Mouse (Mus musculus) left cerebral cortex, adult 18-20 months (tissue): ENCODE data around the gene Trappc12. TPM values are rescaled to one million over a fixed set of nuclear protein-coding genes. Genes with fewer than 3 reads are reported as not detected.

Experiments used
- DNase-seq, 2 experiments: peaks; one replicate each; pipeline ENCODE4 v3.0.0; 2021 to 2022; ENCODE audit warnings: low spot score in 2 of 2, mixed read lengths in 1 of 2
- microRNA-seq, 2 experiments: library from miRNA; unstranded; fragments of <30 nt; microRNA quantifications; one replicate each; pipeline ENCODE4 v1.2.0; 2021
- total RNA-seq, 2 experiments: library from RNA; stranded (reverse); gene quantifications; 2 replicates each; pipeline ENCODE4 v1.2.3; 2021

The Trappc12 gene
- total RNA-seq, 2 experiments from 2014 or later, result 63.4 to 64.4 TPM

DNA sequence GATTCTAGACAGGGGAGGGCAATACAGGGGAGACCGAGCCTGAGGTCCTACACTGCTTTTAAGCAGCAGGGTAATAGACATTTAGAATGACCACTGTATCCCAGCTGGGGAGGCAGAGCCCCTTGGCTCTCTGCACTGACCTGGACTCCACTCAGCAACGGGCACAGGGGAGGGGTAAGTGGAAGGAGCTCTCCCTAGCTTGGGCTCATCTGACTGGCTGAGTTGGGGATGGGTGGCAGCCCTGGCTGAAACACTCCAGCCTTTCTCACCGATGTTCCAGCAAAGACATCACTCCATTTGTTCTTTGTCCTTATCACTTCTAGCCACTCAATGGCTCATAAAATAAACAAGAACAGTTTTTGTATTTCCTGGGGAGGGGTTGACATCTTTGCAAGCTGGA is 56.5 kb downstream of the Trappc12 start:
- no peak for DNase-seq

DNA sequence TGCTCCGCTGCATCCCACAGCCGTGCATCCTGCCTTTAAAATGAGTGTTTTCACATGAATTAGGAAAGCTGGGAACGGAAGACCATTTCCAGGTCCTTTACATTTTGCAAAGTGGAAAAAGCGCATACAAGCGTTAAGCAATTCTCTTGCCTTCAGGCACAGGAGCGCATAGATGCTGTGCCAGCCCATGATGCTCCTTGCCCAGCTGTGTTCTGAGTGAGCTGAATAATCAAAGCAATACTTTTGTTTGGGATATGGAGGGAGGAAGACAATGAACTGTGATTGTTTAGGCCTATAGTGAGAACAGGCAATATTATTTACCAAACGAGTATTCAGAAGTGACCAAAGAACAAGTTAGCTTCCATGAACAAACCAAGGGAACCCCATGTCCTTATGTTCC is 59.5 kb downstream of the Trappc12 start:
- no peak for DNase-seq

DNA sequence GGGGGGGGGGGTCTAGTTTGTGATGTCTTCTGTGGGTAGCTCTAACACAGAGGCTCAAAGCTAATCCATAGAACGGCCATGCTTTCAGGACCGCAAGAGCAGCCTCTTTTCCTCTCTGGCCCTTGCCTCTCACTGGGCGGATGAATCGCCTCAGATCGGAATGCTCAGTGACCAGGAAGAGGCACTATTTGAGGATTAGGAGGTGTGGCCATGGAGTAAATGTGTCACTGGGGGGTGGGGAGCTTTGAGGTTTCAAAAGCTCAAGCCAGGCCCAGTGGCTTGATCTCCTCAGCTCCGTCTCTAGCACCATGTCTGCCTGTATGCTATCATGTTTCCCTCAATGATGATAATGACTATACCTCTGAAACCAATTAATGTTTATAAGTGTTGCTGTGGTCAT is 61.3 kb downstream of the Trappc12 start:
- no peak for DNase-seq

DNA sequence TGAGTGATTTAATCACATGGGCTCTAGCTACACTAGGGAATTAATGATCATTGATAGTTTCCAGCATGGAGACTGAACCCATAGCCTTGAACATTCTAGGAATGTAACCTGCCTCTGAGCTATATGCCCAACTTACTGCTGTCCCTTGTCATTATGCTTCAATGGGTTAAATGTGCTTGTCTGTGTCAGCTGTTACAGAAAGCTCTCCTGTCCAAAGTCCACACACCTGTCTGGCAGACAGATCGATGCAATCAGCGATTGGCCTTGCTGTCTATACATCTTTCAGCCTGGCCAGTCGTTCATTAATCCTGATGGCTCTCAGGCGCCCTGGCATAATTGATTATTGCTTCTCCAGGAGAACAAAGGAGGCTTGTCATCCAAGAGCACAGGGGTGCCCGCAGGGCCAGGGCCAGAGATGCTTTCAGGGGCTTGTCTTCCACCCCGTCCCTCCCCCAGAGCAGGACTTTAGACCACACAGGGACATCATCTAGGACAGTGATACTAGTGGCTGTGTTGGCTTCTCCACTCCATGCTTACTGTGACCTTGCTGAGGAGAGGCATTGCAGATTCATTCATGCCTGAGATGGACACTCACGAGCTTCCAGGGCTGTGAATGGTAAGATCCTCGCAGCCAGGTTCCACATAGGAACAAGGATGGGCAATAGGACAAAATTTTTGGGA is 63.9 kb downstream of the Trappc12 start:
- no peak for DNase-seq

DNA sequence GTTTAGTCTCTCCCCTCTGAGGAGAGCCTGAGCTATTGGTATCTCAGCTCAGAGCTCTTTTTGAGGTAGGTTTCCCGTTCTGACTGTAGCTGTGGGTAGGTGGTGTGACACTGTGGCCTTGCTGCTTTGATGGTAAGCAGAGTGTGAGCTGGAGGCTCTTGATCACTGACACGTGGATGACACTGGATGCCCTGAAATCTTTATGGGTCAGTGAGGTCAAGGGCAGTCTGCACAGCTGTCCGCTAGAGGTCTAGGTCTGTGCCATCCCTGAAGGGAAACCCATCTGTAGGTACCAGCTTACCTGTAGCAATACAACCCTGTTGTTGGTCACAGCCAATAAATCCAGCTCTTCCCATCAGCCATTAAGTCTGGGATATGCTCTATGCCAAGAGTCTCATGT is 64.5 kb downstream of the Trappc12 start:
- no peak for DNase-seq

DNA sequence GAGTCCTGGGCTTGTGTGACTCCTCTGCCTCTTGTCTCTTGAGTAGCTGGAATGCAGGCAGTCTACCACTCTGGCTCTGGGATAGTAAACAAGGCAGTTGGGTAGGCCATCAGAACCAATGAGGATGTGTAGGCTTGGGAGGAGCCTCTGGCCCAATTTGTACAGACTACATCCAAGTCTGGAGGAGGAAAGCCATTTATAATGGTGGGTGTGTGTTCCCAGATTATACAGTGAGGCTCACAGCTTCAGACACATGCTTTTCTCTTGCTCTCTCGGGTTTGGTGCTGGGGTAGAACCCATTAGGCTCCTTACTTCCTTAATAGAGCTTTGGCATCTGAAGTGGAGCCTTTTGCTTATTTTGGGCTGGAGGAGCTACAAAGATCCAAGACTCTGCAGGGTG is 65.6 kb downstream of the Trappc12 start:
- DNase-seq, result no peak

DNA sequence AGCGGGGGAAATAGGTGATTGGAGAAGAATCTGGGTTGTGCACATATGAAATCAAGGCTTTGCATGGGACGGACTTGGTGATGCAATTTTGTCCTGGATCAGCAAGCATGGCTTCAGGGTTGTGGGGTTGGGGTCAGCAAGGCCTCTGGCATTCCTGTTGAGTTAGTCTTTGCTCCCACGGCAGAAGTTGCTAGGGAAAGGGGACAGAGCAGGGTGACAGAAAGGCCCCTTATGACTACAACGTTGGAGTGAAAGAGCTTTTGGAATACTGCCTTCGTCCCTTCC is 74.4 kb downstream of the Trappc12 start:
- DNase-seq, result no peak

DNA sequence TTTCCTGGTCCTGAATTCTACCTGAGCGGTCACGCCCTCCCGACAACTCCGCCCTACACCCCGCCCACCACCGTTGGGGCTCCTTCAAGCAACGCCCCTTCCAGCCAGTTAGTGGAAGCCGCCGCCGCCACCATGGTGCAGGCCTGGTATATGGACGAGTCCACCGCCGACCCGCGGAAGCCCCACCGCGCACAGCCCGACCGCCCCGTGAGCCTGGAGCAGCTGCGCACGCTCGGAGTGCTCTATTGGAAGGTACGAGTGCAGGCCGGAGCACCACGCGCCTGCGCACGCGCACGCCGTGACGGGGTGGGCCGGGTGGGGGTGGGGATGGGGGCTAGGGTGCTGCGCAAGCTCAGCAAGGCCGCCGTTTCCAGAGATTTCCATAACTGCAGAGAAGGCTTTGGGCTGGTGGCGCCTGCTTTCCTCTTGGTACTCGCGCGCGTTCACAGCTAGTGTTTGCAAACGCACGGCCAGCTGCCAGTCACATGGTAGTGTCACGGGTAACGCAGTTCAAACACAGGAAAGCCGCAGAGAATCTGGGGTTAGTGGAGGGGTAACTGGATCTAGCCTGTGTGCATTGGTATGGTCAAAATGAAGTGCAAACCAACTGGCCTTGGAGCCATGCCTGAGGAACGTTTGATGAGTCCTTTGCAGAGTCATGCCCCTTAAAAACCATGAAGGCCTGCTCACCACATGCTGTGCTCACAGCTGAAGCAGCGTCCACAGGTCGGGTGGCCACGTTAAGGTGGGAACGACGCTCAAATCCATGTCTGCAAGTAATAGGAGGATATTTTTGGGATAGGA is 74.9 kb downstream of the Trappc12 start, which contains the start of gene Adi1:
TSS of gene Adi1 (plus strand) at position 111 of the 804 bp plus-strand sequence.
- DNase-seq, result peak; percentile 80 to 86

DNA sequence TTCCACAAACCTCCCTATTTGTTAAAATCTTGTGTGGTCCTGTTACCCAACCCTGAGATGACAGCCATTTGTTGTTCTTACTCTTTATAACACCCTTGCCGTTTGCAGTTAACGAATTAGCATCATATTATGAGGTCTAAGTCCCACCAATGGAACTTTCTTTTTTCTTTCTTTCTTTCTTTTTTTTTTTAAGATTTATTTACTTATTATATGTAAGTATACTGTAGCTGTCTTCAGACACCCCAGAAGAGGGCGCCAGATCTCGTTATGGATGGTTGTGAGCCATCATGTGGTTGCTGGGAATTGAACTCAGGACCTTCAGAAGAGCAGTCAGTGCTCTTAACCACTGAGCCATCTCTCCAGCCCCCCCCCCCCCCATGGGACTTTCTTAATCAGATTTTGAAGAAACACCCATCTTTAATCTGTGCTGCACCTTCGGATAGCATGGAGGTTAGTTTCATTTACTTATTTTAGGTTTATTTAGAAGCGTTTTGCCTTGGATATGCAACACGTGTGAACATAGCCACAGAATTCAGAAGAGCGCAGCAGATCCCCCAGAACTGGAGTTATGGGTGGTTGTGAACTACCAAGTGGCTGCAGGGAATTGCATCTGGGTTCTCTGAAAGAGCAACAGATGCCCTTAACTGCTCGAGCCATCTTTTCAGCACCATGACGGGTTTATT is 76.1 kb downstream of the Trappc12 start:
- no peak for DNase-seq

DNA sequence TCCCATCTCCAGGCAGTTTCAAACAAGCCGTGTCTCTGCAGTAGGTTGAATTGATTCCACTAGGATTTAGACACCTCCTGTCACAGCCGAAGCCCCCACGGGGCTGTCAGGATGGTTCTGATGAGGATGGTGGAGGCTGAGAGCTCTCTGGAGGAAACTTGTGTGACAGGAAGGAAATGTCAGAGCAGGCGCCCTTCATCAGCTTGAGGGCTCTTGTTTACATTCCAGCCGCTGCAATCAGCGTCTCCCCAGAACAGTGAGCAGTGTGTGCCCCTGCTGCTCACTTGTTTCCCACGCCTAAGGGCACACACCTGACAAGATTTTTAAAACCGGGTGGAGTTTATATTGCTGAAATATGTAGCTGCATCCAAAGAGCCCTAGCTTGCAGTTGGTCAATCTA is 83.0 kb downstream of the Trappc12 start:
- no peak for DNase-seq

DNA sequence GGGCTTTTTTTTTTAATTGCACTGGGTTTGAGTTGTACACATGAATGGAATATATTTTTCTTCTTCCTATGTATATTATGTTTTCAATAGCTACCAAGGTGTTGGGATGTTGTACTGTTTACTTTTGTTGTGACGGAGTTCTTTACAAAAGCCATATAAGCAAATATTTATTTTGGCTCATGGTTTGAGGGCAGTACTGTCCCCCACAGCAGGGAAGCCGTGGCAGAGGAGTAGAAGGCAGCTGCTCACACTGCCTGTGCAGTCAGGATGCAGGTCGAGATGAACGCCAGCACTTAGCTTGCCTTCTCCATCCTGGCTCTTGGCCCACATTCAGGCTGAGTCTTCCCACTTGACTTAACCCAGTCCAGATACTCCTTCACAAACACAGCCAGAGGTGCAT is 83.5 kb downstream of the Trappc12 start:
- no peak for DNase-seq

DNA sequence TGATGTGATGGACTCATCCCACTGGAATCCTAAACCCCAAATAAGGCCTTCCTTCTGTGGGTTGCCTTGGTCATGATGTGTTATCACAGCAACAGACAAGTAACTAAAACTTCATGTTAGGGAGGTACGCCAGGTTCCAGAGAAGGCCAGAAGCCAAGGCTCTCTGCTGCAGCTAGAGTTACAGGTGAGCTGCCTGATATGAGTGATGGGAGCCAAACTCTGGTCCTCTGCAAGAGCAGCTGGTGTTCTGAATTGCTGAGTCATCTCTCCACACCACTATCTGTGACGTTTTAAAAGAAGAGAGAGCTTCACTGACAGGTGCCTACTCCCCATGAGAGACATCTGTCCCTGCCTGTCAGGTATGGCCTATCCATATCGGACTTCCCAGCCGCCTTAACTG is 87.6 kb downstream of the Trappc12 start:
- no peak for DNase-seq

DNA sequence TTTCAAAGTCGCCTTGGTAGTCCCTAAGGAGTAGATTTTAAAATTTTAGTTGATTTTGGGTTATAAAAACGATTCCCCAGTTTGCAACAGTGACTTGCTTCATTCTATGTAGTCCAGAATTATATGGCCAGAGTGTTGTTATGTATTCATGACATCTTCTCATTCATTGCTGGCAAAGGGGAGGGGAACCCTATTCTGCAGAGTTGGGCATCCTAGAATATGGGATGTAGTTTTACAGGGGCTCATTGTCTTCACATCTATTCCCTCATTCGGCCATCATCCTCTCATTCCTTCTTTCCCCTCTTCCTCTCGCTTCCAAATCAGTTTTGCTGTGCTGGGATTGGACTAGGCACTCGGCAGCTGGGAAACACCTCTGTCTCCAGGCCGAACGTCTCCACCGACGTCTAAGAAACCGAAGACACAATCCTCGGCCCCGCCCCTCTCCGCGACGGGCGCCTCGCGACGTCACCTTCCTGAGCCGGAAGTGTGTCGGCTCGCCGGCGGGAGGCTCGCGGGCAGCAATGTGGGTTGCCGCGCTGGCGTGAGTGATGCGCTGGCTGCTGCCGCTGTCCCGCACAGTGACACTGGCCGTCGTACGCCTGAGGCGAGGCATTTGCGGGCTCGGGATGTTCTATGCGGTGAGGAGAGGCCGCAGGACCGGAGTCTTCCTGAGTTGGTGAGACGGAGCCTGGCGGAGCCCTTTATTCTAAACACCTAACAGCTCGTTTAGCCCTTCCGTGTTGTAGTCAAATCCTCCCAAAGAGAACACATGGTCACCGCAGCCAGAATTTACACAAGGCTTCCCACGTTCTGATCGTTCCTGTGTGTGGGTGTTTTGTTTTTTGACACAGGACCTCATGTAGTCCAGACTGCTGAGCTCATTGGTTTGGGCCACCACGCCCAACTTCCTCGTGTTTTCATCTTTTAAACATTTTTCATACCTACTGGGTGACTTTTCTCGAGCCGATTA is 100.8 kb downstream of the Trappc12 start, which contains the start of gene Rnaseh1:
TSS of gene Rnaseh1 (plus strand) at position 462 of the 970 bp plus-strand sequence.
- DNase-seq, result peak; percentile 92 to 94

Small RNA genes within 50 kb of the gene (microRNA-seq; reads per million reads assigned to microRNA genes)
- gene Mir6937, result 0.63 to 1.5 reads per million in 2 experiments

Other genes with a start within 250 kb of the Trappc12 start
- gene Dcdc2c, start 198.1 kb downstream of the Trappc12 start, total RNA-seq, result 1 to 10 TPM in 1 of 2 experiments, under 1 TPM in 1; 0.82 to 1.0 TPM
- gene Allc, start 167.9 kb downstream of the Trappc12 start, total RNA-seq, result under 1 TPM; 0.72 to 0.82 TPM
- gene Colec11, start 127.1 kb downstream of the Trappc12 start, total RNA-seq, result under 1 TPM; 0.30 to 0.58 TPM
- gene Rps7, start 114.5 kb downstream of the Trappc12 start, total RNA-seq, result 100 to 1,000 TPM; 302 to 311 TPM
- 10 to 100 TPM; 13.1 to 16.2 TPM for gene Rnaseh1, start 100.9 kb downstream of the Trappc12 start, total RNA-seq
- gene Adi1, start 75.2 kb downstream of the Trappc12 start, total RNA-seq, result 10 to 100 TPM; 36.5 to 37.2 TPM
- gene Eipr1, start 1.3 kb upstream of the Trappc12 start, total RNA-seq, result 10 to 100 TPM; 60.2 to 66.6 TPM